Mouse (Mus musculus): ENCODE results near the gene AC131692.1.

The AC131692.1 gene

GRCm38 (mm10) chr19:6067724-6068415 is 26.3 kb upstream of the AC131692.1 start, which contains the start of gene Tm7sf2:
Gene Tm7sf2 (minus strand): TSS chr19:6068373.
- peak; percentile 81 to 82 for DNase-seq (ENCODE audit: low spot score in 2 of 2)

- DNase-seq (ENCODE audit: low spot score in 2 of 2), result no peak
Measured at GRCm38 (mm10) chr19:6068951-6069350, 25.3 kb upstream of the AC131692.1 start.

DNA sequence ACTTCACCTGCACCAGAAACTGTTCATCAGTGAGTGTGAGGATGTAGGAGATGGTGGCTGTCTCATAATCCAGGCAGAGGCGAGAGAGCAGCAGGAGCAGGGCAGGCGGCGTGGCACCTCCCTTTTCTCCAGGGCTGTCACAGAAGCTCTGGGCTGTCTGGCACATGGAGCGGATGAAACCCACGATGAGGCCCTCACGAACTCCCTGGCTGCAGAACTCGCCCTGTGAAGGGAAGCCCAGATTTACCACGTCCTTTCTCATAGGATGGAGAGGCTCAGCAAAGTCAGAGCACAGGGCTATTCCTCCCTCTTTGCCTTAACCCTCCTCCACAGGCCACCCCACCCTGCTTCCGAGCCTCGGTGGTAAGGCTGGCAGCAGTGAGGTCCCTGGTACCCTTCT is 24.4 kb upstream of the AC131692.1 start:
- no peak for DNase-seq (ENCODE audit: low spot score in 2 of 2)

GRCm38 (mm10) chr19:6070571-6071250 is 23.5 kb upstream of the AC131692.1 start:
- DNase-seq (ENCODE audit: low spot score in 2 of 2), result no peak

DNA sequence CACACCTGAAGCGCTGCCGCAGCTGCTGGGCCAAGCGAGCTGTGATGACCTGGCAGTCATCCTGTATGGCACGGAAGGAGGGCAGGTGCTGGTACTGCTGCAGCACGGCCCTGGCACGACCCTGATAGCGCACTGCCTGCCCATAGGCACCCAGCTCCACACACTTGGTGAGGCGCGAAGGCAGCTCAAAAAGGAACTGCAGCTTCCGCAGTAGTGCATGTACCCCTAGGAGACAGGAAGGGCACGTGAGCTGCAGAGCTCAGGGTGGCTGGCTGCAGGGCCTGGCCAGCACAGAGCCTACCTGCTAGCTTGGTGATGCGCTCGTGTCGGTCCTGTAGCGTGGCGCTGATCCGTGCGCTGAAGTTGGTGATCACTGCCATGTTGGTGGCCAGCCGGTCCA is 23.0 kb upstream of the AC131692.1 start:
- no peak for DNase-seq (ENCODE audit: low spot score in 2 of 2)

GRCm38 (mm10) chr19:6073889-6074288 is 20.3 kb upstream of the AC131692.1 start:
- DNase-seq (ENCODE audit: low spot score in 2 of 2), result no peak

DNA sequence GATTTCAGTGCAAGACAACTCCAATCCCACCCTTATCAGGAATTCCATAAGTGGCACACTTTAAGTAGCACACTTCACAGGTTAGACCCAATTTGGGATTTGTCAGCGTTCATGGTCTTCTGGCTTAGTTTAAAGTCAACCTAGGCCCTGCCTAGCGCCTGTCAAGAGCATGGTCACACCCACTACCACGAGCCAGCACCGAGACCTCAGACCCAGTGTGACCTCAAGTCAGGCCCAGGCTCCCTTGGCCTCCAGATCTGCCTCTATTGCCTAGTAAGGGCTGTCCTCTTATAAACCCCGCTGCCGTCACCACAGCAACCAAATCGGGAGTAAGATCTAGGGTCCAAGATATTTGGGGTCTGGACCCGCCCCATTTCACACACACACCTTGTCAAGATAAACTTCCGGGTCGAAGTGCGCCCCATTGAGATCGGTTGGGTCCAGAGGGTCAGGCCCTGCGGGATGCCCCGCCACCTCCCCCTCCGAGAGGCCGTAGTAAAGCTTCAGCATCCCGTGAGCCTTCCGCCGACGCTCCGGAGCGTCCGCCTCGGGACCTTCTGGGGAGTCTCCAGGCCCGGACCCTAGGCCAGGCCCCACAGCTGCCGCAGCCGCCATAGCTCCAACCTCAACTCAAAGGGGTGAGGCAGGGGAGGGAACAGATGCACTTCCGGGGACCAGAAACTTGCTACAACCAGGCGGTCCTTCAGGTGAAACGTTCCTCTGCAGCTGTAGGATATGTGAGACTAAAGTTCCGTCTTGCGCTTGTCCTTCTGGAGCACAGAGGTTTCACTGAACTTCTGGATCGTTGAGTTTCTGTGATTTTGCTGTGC is 17.4 kb upstream of the AC131692.1 start, which contains the start of gene Vps51:
Vps51 (minus strand) TSS at position 668 of the 830 bp plus-strand sequence.
- DNase-seq (ENCODE audit: low spot score in 2 of 2), result peak; percentile 82 to 83

DNA sequence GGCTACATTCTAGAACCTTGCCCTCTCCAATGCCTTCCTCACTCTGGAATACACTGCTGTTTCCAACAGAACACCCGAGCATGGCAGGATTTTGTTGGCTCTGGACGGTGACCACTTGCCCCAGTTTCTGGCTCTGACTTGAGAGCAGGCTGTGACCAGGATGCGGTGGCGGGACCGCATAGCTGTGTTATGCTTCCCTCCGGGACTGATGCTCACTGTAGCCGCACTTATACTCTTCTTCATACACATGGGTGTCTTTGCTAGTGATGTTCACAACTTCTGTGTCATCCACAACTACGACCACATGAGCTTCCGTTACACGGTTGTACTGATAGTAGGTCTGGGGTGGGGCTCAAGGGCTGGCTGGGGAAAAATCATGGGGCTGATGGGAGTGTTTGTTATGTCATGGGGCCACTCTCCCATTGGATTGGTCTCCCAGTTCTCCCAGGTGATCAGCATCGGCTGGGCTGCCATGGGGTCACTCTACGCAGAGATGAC is 14.2 kb upstream of the AC131692.1 start, which contains the start of gene Tmem262:
Tmem262 (plus strand) TSS at position 51 of the 498 bp plus-strand sequence.
- DNase-seq (ENCODE audit: low spot score in 2 of 2), result no peak

DNA sequence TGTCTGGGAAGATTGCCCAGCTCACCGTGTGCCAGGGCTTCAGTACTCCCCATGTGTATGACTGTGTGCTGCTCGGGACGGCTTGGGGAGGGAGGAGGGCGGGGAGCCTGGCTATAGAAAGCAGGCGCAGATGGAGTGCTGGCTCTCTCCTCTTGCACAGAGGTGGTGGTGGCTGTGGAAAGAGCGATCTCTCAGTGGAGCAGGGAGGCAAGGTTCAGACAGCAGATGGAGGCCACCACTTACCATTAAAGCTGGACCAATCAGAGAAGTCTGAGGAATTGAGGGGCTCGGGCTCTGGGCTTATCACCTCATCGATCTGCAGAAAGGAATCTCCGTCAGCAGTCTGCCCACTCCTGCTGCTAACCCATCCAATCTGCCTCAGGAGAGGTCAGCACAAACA is 12.1 kb upstream of the AC131692.1 start, which contains the start of gene Gm28374:
Gm28374 (minus strand) TSS at position 101 of the 400 bp plus-strand sequence.
- DNase-seq (ENCODE audit: low spot score in 2 of 2), result no peak

GRCm38 (mm10) chr19:6084478-6085248 is 9.6 kb upstream of the AC131692.1 start, which contains the start of the genes Zfpl1 and Cdca5:
Gene Zfpl1 (minus strand): TSS chr19:6084956.
Gene Cdca5 (plus strand): TSS chr19:6084983.
- DNase-seq (ENCODE audit: low spot score in 2 of 2), result peak; percentile 97

GRCm38 (mm10) chr19:6085417-6085879 is 8.8 kb upstream of the AC131692.1 start:
- DNase-seq (ENCODE audit: low spot score in 2 of 2), result no peak

DNA sequence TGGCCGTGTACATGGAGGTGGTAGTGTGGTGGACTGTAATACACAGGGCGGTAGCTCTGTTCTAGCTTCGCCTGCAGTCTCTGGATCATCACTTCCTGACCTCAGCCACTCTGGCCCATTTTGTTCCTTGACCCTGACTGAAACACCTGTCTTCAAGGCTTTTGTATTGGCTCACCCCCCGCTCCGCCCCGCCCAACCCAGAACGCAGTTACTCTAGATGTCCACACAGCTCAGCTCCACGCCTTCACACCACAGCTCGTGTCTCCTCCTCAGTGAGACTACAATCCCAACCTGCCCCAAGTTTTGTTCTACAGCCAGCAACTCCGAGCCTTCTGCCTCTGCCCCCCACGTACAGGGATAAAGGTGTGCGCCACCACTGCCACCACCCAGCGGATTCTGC is 5.4 kb upstream of the AC131692.1 start:
- DNase-seq (ENCODE audit: low spot score in 2 of 2), result no peak

- no peak for DNase-seq (ENCODE audit: low spot score in 2 of 2)
Measured at GRCm38 (mm10) chr19:6097847-6098246, 3.6 kb downstream of the AC131692.1 start.

DNA sequence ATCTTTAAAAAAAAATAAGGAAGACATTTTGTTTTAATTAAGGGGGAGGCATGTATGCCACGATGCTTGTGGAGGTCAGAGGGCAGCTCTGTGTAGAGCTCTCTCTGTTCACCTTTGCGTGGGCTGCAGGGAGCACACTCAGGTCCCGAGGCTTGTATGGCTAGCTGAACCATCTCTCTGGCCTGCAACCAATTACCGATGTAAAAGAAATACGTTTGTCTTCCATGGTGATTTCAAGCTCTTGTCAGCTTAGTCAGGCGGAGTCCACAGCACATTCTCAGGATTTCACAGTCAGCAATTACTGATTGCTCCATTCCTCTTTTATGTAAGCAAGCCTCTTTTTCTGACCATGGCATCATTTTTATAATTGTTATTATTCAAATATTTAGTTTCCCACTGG is 7.0 kb downstream of the AC131692.1 start:
- no peak for DNase-seq (ENCODE audit: low spot score in 2 of 2)

GRCm38 (mm10) chr19:6102169-6102853 is 8.1 kb downstream of the AC131692.1 start:
- DNase-seq (ENCODE audit: low spot score in 2 of 2), result no peak

- no peak for DNase-seq (ENCODE audit: low spot score in 2 of 2)
Measured at GRCm38 (mm10) chr19:6104476-6104875, 10.3 kb downstream of the AC131692.1 start.

DNA sequence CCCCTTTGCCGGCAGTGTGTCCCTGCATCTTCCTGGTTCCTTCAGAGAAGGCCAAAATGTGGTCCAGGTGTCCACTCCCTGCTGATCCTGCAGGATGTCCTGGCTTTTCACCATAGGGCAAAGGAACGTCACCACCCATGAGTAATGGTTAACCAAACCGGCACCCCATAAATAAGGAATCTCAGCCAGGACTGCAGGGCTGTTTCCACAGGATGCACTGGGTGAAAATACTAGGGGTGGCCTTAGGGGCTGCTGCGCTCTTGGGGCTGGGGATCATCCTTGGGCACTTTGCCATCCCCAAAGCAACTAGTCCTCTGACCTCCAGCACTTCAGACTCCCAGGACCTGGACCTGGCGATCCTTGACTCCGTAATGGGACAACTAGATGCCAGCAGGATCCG is 11.4 kb downstream of the AC131692.1 start, which contains the start of gene Naaladl1:
Naaladl1 (plus strand) TSS at position 197 of the 400 bp plus-strand sequence.
- DNase-seq (ENCODE audit: low spot score in 2 of 2), result no peak

GRCm38 (mm10) chr19:6113116-6113515 is 18.9 kb downstream of the AC131692.1 start:
- DNase-seq (ENCODE audit: low spot score in 2 of 2), result no peak

GRCm38 (mm10) chr19:6116113-6116850 is 22.1 kb downstream of the AC131692.1 start:
- no peak for DNase-seq (ENCODE audit: low spot score in 2 of 2)
